Mouse (Mus musculus): Measurements from ENCODE around the gene Cypt14. TPM values are rescaled to one million over a fixed set of nuclear protein-coding genes. Genes with fewer than 3 reads are reported as not detected.
"Not testable (repeated sequence)": the region's sequence is repeated elsewhere in the genome, so short reads cannot be mapped to it uniquely, and the experiment has no call there.

The Cypt14 gene
- not detected in 2 replicates for polyA plus RNA-seq (2016; fragmentation: Nextera tagmentation; extraction: Ambion mirVana)

- H3K9me3 ChIP-seq; H3K36me3 ChIP-seq; H3K27me3 ChIP-seq; ATAC-seq (ENCODE audit: insufficient number of reproducible peaks, insufficient read depth, low FRiP score, low TSS enrichment); H3K9ac ChIP-seq; H3K27ac ChIP-seq; H3K4me1 ChIP-seq; H3K4me3 ChIP-seq; H3K4me2 ChIP-seq (replicated peaks): not testable (repeated sequence)
- WGBS = 80% methylated on average over 2 of the region's 2 CpGs
Measured at GRCm38 (mm10) chrX:39863504-39863903, at the start of gene Cypt14. Gene Cypt14, minus strand, starts transcription at chrX:39863604.

Measured in embryonic facial prominence, embryonic 12.5 days (tissue).